Mouse (Mus musculus) cerebellum, adult 2 months (tissue): Measurements from ENCODE around the gene Cdipt.
A peak's percentile ranks its signal among the peaks of the same experiment; 100 is the strongest.

Experiments used
- CTCF ChIP-seq: fragments of 200-500 bp; IDR thresholded peaks from 2 replicates; pipeline ENCODE4 v1.5.1; 2011; ENCODE audit warnings: low read depth, mild to moderate bottlenecking, control low read depth, low read length, moderate library complexity, borderline replicate concordance; ENCODE audit not compliant: insufficient read depth
- POLR2A ChIP-seq: fragments of 200-500 bp; IDR thresholded peaks from 2 replicates; pipeline ENCODE4 v1.6.1; 2011; ENCODE audit warnings: low read length, control low read depth, borderline replicate concordance; ENCODE audit not compliant: insufficient read depth

DNA sequence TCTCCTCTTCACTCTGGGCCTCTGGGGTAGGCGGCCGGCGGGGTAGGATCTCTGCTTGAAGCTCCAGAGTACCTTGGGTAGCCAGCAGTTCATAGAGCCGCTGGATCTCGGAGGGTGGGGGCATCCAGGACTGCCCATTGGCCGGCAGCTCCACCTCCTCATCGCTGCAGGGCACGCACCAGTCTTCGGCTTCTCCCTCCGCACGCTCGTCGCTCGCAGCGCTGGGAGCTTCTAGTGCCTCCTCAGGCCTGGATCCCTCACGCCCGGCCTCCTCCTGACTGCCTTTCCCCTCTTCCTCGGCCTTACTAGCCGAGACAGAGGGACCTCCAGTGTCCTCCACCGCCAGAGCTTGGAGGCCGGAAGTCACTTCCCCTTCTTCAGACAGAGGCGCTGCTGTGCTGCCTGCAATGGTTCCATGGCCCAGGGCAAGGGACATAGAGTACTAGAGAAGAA, 40.8 kb downstream of the Cdipt start:
- TF ChIP-seq POLR2A (peak; percentile 49), CTCF (no peak)
